Mouse (Mus musculus) urinary bladder, postnatal 25 days (tissue): ENCODE results near the gene Rgcc.
A peak's percentile ranks its signal among the peaks of the same experiment; 100 is the strongest.

ENCODE experiments used
- DNase-seq: peaks from one replicate; pipeline ENCODE4 v3.0.0; 2022; ENCODE audit warnings: low spot score

The Rgcc gene

GRCm38 (mm10) chr14:79301466-79301875 is at the start of gene Rgcc:
Gene Rgcc, minus strand, starts transcription at chr14:79301645.
- DNase-seq = peak; percentile 83

- DNase-seq = no peak
These were observed 44.9 kb upstream of the Rgcc start for GRCm38 (mm10) chr14:79346384-79346783.

DNA sequence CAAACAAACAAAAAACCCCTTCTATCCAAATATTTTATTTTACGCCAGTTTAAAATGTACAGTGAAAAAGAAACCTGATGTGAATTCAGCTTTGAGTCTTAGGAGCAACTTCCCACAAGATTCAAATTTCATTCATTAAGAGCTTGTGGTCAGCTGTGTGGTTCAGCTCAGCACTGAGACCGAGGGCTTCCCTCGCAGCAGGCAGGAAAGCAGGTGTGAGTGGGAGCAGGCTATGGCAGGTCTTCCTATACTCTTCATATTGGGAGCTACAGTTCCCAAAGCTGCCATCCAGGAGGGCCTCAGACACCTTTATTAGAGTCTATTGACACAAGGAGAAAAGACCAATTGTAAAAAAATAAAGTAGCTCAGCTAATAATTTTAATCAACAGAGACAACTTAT is 34.2 kb upstream of the Rgcc start:
- DNase-seq = no peak

- no peak for DNase-seq
These were observed 30.5 kb upstream of the Rgcc start for GRCm38 (mm10) chr14:79331936-79332335.

GRCm38 (mm10) chr14:79330944-79331561 is 29.6 kb upstream of the Rgcc start:
- DNase-seq = no peak

DNA sequence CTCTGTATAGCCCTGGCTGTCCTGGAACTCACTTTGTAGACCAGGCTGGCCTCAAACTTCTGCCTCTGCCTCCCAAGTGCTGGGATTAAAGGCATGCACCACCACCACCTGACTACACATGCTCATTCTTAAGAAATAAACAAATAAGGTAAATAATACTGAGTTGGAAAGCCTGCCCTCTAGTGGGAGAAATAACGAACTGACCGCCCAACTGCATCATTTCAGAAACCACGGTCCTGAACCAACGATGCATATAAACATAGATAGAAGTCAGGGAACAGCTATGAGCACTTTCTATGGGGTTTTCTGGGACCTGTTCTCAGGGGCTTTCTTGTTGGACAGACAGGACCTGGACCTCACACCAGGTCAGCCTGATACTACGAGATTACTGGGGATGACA is 25.6 kb upstream of the Rgcc start:
- no peak for DNase-seq

- DNase-seq = no peak
These were observed 22.8 kb upstream of the Rgcc start for GRCm38 (mm10) chr14:79324112-79324840.

DNA sequence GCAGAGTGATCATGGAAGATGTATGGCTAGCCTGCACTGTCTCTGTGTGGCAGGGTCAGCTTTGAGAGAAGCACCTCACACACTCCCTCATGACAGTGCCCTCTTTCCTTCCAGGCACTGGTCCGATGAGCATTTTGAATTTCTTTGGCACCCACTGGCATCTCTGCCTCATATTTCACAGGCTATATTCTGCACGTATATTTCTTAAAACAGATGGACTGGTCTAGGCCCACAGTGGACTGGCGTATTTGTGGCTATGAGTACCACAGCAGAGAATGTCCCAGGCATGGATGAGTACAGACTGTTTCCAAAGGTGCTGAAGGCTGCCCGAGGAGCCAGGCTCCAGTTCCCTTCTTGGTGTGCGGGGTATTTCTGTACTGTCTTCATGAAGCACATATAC is 20.4 kb upstream of the Rgcc start:
- no peak for DNase-seq

DNA sequence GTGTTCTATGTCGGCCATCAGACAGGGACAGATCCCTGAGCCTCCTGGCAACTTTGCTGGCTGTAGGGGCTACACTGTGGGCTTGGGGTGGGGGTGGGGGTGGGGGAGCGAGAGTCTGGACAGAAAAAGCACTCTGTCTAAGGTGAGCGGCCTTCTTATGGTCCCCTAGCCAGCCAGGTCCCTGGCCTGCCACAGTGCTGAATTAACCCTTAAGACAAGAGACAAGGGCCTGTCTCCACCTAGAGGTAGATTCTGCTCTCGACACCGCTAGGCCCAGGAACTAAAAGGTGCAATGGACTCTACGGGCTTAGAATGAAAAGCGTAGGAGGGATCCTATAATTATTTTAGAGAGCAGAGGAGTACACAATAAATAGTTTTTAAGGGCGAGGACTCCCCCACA is 19.7 kb upstream of the Rgcc start:
- DNase-seq = no peak

- DNase-seq = no peak
These were observed 16.2 kb upstream of the Rgcc start for GRCm38 (mm10) chr14:79317602-79318001.

DNA sequence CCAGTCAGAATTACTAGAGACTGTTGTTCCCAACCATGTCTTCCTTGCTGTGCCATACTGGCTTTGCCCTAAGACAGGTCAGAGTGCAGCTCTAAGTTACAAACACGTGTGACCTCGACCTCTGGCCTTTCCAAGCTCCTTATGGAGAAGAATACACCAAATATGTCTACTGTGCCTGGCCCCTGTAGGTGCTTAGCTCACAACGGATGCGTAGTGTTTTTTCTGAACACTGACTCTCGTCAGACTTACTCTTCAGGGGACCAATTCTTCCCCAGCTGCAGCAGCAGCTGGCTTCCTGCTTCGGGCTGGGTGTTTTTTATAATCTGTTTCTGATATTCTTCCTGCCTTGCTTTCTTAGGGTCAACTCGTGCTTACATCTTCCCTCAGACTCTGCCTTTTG is 14.4 kb upstream of the Rgcc start:
- no peak for DNase-seq

GRCm38 (mm10) chr14:79314245-79315010 is 13.0 kb upstream of the Rgcc start:
- no peak for DNase-seq

DNA sequence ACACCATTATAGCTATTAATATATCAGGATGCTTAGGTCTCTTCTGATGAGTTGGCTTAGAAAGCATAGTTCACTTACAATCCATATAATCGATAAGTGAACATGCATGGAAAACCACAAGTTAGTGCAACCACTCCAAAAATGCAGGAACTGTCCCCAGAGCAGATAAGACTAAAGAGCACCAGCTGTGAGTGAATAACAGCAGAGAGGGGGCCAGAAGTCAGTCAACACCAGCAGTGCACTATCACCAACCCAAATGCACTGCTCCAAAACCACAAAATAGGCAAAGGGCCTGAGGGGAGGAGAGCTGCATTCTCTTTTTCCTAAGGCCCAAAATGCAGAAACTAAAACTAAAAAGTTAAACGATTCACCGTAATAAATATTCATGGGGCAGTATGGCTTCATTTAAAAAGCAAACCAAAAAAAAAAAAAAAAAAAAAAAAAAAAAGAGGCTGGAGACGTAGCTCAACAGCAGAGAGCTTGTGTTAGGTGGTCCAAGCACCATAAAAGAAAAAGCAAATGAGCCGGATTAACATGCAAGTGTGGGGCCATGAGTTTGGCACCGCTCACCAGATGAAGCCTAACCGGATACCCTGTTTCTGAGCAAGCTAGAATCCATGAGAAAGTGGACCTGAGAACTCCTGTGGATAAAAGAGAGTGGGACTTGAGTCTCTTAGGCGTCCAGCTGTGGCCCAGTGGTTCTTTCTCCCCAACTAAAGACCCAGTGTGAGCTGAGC is 12.2 kb upstream of the Rgcc start:
- DNase-seq = no peak

- no peak for DNase-seq
These were observed 11.3 kb upstream of the Rgcc start for GRCm38 (mm10) chr14:79312719-79313118.

DNA sequence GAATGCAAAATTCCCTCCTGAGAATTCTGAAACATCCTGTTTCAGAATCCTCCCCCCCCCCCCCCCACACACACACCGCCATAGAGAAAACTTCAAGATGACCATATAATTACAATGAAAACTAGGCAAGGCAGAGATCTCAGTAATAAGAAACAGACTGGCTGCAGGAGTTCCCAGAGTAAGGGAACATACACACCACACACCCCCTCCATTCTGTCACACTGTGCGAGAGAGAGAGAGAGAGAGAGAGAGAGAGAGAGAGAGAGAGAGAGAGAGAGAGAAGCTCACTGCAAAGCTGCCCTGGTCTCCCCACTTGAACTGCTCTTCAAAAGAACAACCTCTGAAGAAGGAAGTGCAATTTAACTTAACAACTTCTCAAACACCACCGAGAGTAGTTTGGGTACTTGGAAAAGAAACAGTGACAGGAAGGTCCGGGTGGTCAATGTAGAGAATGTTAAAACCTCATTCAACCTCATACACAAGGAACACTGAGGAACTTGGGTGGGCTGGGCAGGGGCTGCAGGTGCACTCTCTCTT is 10.5 kb upstream of the Rgcc start:
- DNase-seq = no peak

- no peak for DNase-seq
These were observed 7.7 kb upstream of the Rgcc start for GRCm38 (mm10) chr14:79309115-79309514.

- DNase-seq = no peak
These were observed 6.9 kb upstream of the Rgcc start for GRCm38 (mm10) chr14:79308364-79308763.

GRCm38 (mm10) chr14:79307908-79308307 is 6.5 kb upstream of the Rgcc start:
- no peak for DNase-seq

DNA sequence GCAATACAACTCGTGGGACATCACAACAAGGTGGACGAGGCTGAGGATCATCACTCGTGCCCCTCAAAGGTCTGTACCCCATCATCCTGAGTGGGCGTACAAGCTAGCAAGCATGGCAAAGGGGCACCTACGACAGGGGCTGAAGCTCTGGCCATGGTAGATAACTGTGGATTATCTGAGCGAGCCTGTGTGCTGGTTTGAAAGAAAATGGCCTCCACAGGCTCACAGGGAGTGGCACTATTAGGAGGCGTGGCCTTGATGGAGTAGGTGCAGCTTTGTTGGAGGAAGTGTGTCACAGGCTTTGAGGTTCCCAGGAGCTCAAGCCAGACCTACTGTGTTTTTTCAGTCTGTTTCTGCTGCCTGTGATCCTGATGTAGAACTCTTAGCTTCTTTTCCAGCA is 5.7 kb upstream of the Rgcc start:
- DNase-seq = no peak

DNA sequence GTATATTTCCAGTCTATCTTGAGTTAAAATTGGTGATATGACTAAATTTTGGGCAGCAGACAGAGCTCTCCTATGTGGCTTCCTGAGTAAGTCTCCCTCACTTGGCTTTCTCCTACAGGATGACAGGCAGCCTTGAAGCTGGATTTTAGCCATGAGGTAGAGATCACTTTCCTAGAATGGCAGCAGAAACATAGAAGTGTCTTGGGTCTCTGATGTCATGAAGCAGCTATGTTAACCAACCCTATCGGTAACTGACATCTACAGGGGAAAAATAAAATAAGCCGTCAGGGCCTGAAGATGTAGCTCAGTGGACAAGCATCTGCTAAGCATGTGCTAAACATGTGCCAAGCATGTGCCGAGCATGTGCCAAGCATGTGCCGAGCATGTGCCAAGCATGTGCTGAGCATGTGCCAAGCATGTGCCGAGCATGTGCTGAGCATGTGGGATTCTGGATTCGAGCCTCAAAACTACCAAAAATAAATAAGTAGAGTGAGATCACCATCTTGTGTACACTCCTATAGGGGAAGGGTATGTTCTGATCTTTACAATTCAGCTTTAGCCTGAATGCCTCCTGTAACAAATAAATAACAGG is 3.5 kb upstream of the Rgcc start:
- DNase-seq = no peak

DNA sequence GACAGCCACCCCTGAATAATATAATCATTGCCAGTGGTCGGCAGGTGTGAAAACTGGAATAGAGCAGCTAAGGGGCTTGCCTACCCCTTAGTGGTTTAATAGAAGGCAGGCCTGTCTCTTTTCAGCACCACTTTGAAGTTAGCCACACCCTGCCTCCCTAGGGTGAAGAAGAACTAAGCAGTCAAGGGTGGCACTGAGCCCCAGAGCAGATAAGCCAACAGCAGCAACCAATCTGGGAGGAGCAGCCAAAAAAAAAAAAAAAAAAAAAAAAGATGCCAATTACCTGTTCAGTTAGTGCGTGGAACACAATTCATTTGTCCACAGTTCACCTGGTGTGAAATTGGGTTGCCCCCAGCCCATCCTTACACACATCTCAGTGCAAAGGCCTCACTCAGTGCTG is 1.7 kb upstream of the Rgcc start:
- DNase-seq = no peak
